Mouse (Mus musculus): ENCODE data around the gene Ifnl3. TPM values are rescaled to one million over a fixed set of nuclear protein-coding genes. Genes with fewer than 3 reads are reported as not detected.

Gene Ifnl3
- polyA plus RNA-seq (2012; rRNA removed), result not detected in 2 replicates

GRCm38 (mm10) chr7:28522536-28522935, at the start of gene Ifnl3:
Ifnl3 (plus strand) TSS chr7:28522836.

GRCm38 (mm10) chr7:28510405-28510974, 12.1 kb upstream of the Ifnl3 start, which contains the start of gene Ifnl2:
Ifnl2 (minus strand) TSS chr7:28510455.

GRCm38 (mm10) chr7:28540526-28540925, 17.9 kb downstream of the Ifnl3 start, which contains the start of gene Sycn:
Sycn (plus strand) TSS chr7:28540885.

GRCm38 (mm10) chr7:28547154-28547553, 24.5 kb downstream of the Ifnl3 start, which contains the start of gene Nccrp1:
Nccrp1 (minus strand) TSS chr7:28547254.

Other genes starting within 250 kb of the Ifnl3 start
- gene Eid2b, start 245.1 kb upstream of the Ifnl3 start, polyA plus RNA-seq (2012; rRNA removed), result 29.6 and 37.8 TPM in 2 replicates
- gene Selenov, start 231.7 kb upstream of the Ifnl3 start, polyA plus RNA-seq (2012; rRNA removed), result 0.65 and 0.87 TPM in 2 replicates
- gene Dll3, start 220.6 kb upstream of the Ifnl3 start, polyA plus RNA-seq (2012; rRNA removed), result 25.5 and 33.0 TPM in 2 replicates
- gene Timm50, start 210.8 kb upstream of the Ifnl3 start, polyA plus RNA-seq (2012; rRNA removed), result 99.0 and 110 TPM in 2 replicates
- gene Supt5, start 184.1 kb upstream of the Ifnl3 start, polyA plus RNA-seq (2012; rRNA removed), result 122 and 126 TPM in 2 replicates
- 1,327 and 1,353 TPM in 2 replicates for gene Rps16, start 172.2 kb upstream of the Ifnl3 start, polyA plus RNA-seq (2012; rRNA removed)
- 29.3 and 33.4 TPM in 2 replicates for gene Plekhg2, start 150.2 kb upstream of the Ifnl3 start, polyA plus RNA-seq (2012; rRNA removed)
- gene Zfp36, start 142.6 kb upstream of the Ifnl3 start, polyA plus RNA-seq (2012; rRNA removed), result 4.3 and 6.1 TPM in 2 replicates
- gene Med29, start 130.1 kb upstream of the Ifnl3 start, polyA plus RNA-seq (2012; rRNA removed), result 46.6 and 46.8 TPM in 2 replicates
- gene Paf1, start 129.9 kb upstream of the Ifnl3 start, polyA plus RNA-seq (2012; rRNA removed), result 111 and 114 TPM in 2 replicates
- gene Gmfg, start 85.4 kb upstream of the Ifnl3 start, polyA plus RNA-seq (2012; rRNA removed), result 5.3 and 6.4 TPM in 2 replicates
- 40.4 and 41.7 TPM in 2 replicates for gene Lrfn1, start 70.9 kb upstream of the Ifnl3 start, polyA plus RNA-seq (2012; rRNA removed)
- not detected in 2 replicates for gene Ifnl2, start 12.4 kb upstream of the Ifnl3 start, polyA plus RNA-seq (2012; rRNA removed)
- gene Sycn, start 18.0 kb downstream of the Ifnl3 start, polyA plus RNA-seq (2012; rRNA removed), result not detected in 2 replicates
- gene Nccrp1, start 24.4 kb downstream of the Ifnl3 start, polyA plus RNA-seq (2012; rRNA removed), result 0.10 and 0.20 TPM in 2 replicates
- 66.8 and 66.9 TPM in 2 replicates for gene Samd4b, start 75.3 kb downstream of the Ifnl3 start, polyA plus RNA-seq (2012; rRNA removed)
- 20.4 and 22.5 TPM in 2 replicates for gene Pak4, start 75.3 kb downstream of the Ifnl3 start, polyA plus RNA-seq (2012; rRNA removed)
- gene Acp7, start 108.5 kb downstream of the Ifnl3 start, polyA plus RNA-seq (2012; rRNA removed), result 0.05 and 0.28 TPM in 2 replicates
- 15.2 and 21.5 TPM in 2 replicates for gene Fbxo27, start 170.0 kb downstream of the Ifnl3 start, polyA plus RNA-seq (2012; rRNA removed)
- gene Fbxo17, start 194.0 kb downstream of the Ifnl3 start, polyA plus RNA-seq (2012; rRNA removed), result 3.9 and 9.2 TPM in 2 replicates
- gene Mrps12, start 219.0 kb downstream of the Ifnl3 start, polyA plus RNA-seq (2012; rRNA removed), result 76.2 and 79.2 TPM in 2 replicates
- gene Sars2, start 219.2 kb downstream of the Ifnl3 start, polyA plus RNA-seq (2012; rRNA removed), result 24.8 and 27.0 TPM in 2 replicates
- 0.38 and 1.3 TPM in 2 replicates for gene Ccer2, start 233.3 kb downstream of the Ifnl3 start, polyA plus RNA-seq (2012; rRNA removed)
- 122 and 125 TPM in 2 replicates for gene Sirt2, start 243.9 kb downstream of the Ifnl3 start, polyA plus RNA-seq (2012; rRNA removed)
- 37.7 and 39.0 TPM in 2 replicates for gene Nfkbib, start 244.7 kb downstream of the Ifnl3 start, polyA plus RNA-seq (2012; rRNA removed)

Data from central nervous system, embryonic 14 days (tissue).